Mouse (Mus musculus): ENCODE results near the gene Slc37a1.

- TF ChIP-seq POLR2A (IDR thresholded peaks at IDR 0.05; ENCODE audit: insufficient read depth, low read depth, low read length): no peak
- no peak for TF ChIP-seq EP300 (IDR thresholded peaks at IDR 0.05; ENCODE audit: insufficient read depth, low read depth, low read length)
These were observed 66.7 kb downstream of the Slc37a1 start for GRCm38 (mm10) chr17:31353255-31353654.
